Mouse (Mus musculus) heart, postnatal 0 days (tissue): ENCODE measurements around the gene Gon4l. TPM values are rescaled to one million over a fixed set of nuclear protein-coding genes. Genes with fewer than 3 reads are reported as not detected.
"Not testable (repeated sequence)": the region's sequence is repeated elsewhere in the genome, so short reads cannot be mapped to it uniquely, and the experiment has no call there.

Experiments
- ATAC-seq: fragments of 200-750 bp; cut with Nextera tagmentation; 2 replicates; pipeline ENCODE4 v1.8.0; 2017; ENCODE audit warnings: low read depth, moderate number of reproducible peaks, moderate library complexity; ENCODE audit not compliant: insufficient read depth
- DNase-seq: peaks from one replicate; pipeline ENCODE4 v3.0.0-alpha.2; 2016; ENCODE audit warnings: low spot score
- H3K27ac ChIP-seq: fragments of 300-500 bp; sonication (generic); 2 replicates; pipeline ENCODE4 v1.5.1; 2014; ENCODE audit warnings: low read depth, mild to moderate bottlenecking
- H3K27me3 ChIP-seq: fragments of 300-500 bp; sonication (generic); 2 replicates; pipeline ENCODE4 v1.6.1; 2014; ENCODE audit warnings: low read length, mixed read lengths; ENCODE audit not compliant: control insufficient read depth, insufficient read depth
- H3K36me3 ChIP-seq: fragments of 300-500 bp; sonication (generic); replicated peaks from 2 replicates; pipeline ENCODE4 v1.6.1; 2014; ENCODE audit warnings: low read length, mixed read lengths; ENCODE audit not compliant: control insufficient read depth, insufficient read depth
- H3K4me1 ChIP-seq: fragments of 300-500 bp; sonication (generic); 2 replicates; pipeline ENCODE4 v1.6.1; 2014; ENCODE audit warnings: antibody characterized with exemption; ENCODE audit not compliant: control insufficient read depth, insufficient read depth
- H3K4me2 ChIP-seq: fragments of 300-500 bp; sonication (generic); 2 replicates; pipeline ENCODE4 v1.6.1; 2014; ENCODE audit warnings: low read depth, mild to moderate bottlenecking, low read length, moderate library complexity
- H3K4me3 ChIP-seq: fragments of 300-500 bp; sonication (generic); 2 replicates; pipeline ENCODE4 v1.5.1; 2014; ENCODE audit warnings: low read depth, low read length
- H3K9ac ChIP-seq: fragments of 300-500 bp; sonication (generic); replicated peaks from 2 replicates; pipeline ENCODE4 v1.6.1; 2014; ENCODE audit warnings: low read depth, low read length, mixed read lengths
- H3K9me3 ChIP-seq: fragments of 300-500 bp; sonication (generic); replicated peaks from 2 replicates; pipeline ENCODE4 v1.6.1; 2016; ENCODE audit warnings: low read length; ENCODE audit not compliant: control insufficient read depth
- CTCF ChIP-seq: IDR thresholded peaks from 2 replicates; pipeline ENCODE4 v1.5.1; 2016; ENCODE audit warnings: antibody characterized with exemption, control low read depth, low read depth
- EP300 ChIP-seq: IDR thresholded peaks from 2 replicates; pipeline ENCODE4 v1.6.1; 2016; ENCODE audit warnings: antibody characterized with exemption, low read depth
- WGBS: fragments of 180-500 bp; shearing (Covaris S2); extraction: QIAGEN DNeasy Blood & Tissue Kit; methylation state at CpG from one replicate; pipeline ENCODE4 v1.1.7; 2014; 5-methylcytosine and 5-hydroxymethylcytosine counted together
- polyA plus RNA-seq: library from polyadenylated mRNA; unstranded; fragments of >200 nt; fragmentation: Nextera tagmentation; extraction: Ambion mirVana; gene quantifications from 2 replicates; pipeline ENCODE4 v1.2.1, GENCODE M21; 2015
- total RNA-seq: library from RNA; depleted of rRNA; stranded (reverse); fragments of >200 nt; gene quantifications from 2 replicates; pipeline ENCODE4 v1.2.3, GENCODE M21; 2014; ENCODE audit warnings: low replicate concordance

Gon4l gene
- total and polyA plus RNA-seq, 2 experiments from 2014 or later = 3.8 to 16.3 TPM

DNA sequence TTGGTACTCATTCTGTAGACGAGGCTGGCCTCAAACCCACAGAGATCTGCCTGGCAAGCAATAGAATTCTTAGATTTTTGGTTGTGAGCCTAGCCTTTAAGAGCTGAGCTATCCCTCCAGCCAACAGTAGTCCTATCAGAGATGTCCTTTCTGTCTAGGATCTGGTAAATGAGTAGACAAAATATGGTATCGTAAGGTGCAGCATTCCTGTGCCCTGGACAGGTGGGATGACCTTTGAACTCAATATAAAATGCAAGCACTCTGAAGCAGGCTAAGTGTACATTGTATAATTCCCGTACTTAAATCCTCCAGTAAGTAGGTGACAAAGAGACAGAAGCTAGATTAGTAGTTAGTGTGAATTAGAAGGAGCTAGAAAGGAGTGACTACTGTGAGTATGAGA is 27.1 kb downstream of the Gon4l start:
- ATAC-seq (no peak), DNase-seq (no peak)
- 93% methylated on average over 3 of the region's 3 CpGs for WGBS
- no peak for TF ChIP-seq CTCF
- no peak for TF ChIP-seq EP300
- Histone ChIP-seq H3K27me3 (no peaks in the 10 kb centered on the region), H3K27ac (no peak overlapping the region), H3K4me1 (no peaks in the 10 kb centered on the region), H3K4me3 (no peak overlapping the region), H3K4me2 (no peak overlapping the region), H3K9me3 (no peaks in the 10 kb centered on the region), H3K9ac (no peak overlapping the region), H3K36me3 (peaks cover 79% of the 10 kb centered on the region)

DNA sequence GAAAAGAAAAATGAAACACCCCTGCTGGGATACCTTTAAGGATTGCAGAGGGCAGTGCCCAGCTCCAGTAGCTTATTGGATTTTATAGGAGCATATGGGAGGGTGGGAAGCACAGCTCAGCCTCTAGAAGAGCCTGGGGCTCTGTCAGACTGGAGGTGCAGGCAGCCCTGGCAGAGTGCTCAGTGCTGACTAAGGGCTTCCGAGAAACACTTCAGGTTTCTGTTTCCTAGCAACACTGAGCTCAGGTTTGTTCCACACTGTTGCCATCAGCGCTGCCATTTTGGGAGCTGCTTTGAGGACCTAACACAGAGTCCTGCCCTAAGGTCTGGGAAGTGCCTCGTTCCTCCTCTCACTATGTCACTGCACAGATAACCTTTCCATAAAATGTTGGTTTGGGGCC is 31.7 kb downstream of the Gon4l start:
- H3K36me3 ChIP-seq = peaks cover 37% of the 10 kb centered on the region
- not testable (repeated sequence) for H3K4me3 ChIP-seq, H3K27me3 ChIP-seq, DNase-seq, H3K27ac ChIP-seq, H3K9ac ChIP-seq, H3K4me2 ChIP-seq, H3K4me1 ChIP-seq, H3K9me3 ChIP-seq
- WGBS = no CpG with 5 or more reads among the region's 3 CpGs
- peak; percentile 78 for ATAC-seq

DNA sequence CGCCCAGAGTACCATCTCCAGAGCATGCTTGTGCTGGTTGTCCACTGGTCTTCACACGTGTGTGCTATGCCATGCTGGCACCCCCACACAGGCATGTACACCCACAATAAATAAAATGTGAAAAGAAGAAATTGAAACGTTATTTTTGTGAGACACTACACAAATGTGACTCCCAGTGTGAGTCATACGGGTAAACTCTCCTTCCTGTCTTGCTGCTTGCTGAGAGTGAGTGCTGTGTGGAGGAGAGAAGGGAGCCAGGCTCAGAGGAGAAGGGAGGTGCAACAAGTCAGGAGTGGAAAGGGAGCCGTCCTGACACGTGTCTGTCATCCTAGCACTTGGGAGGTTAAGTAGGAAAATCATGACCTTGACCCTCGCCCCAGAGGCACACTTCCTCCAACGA is 32.1 kb downstream of the Gon4l start:
- not testable (repeated sequence) for H3K4me2 ChIP-seq, DNase-seq
- WGBS = no CpG with 5 or more reads among the region's 8 CpGs

DNA sequence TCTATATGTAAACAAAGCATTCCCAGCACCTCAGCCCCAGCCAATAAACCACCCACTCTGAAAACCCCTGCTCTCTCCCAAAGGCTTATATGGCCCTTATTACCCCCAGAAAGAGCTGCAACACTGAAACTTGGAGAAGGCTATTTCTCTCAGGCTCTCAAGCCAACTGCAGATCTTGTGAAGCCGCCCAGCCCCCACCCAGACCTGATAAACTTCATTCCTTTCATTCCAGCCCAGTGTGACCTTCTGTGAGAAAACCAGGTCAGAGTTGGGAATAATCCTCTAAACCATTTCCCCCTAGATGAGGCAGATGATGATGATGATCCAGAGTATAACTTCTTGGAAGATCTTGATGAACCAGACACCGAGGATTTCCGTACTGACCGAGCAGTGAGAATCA is 33.4 kb downstream of the Gon4l start:
- H3K27me3 ChIP-seq, H3K9ac ChIP-seq, H3K9me3 ChIP-seq, H3K4me2 ChIP-seq, DNase-seq, H3K4me1 ChIP-seq, H3K27ac ChIP-seq, H3K4me3 ChIP-seq: not testable (repeated sequence)
- H3K36me3 ChIP-seq = peaks cover 22% of the 10 kb centered on the region
- no CpG with 5 or more reads among the region's 4 CpGs for WGBS
- ATAC-seq = peak; percentile 78

More for the DNA sequence above, 32.1 kb downstream of the Gon4l start:
- ATAC-seq, H3K9ac ChIP-seq, H3K27ac ChIP-seq, H3K27me3 ChIP-seq, H3K9me3 ChIP-seq, H3K4me1 ChIP-seq, H3K4me3 ChIP-seq: not testable (repeated sequence)
- peaks cover 32% of the 10 kb centered on the region for H3K36me3 ChIP-seq

DNA sequence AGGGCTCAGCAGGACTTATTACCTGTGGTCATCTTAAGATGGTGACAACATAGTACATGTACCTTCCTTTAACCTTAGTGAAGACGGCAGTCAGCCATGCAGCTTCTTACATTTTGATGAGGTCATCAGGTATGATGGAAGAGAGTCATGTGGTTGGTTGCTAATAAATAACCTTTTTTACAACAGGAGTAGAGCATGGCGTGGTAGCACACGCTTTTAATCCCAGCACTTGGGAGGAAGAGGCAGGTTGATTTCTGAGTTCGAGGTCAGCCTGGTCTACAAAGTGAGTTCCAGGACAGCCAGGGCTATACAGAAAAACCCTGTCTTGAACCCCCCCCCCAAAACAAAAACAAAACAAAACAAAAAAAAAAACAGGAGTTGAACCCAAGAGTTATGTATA is 47.5 kb downstream of the Gon4l start:
- not testable (repeated sequence) for H3K4me1 ChIP-seq, H3K27me3 ChIP-seq, H3K9me3 ChIP-seq, H3K9ac ChIP-seq, H3K27ac ChIP-seq, H3K36me3 ChIP-seq, H3K4me2 ChIP-seq, ATAC-seq, DNase-seq, H3K4me3 ChIP-seq
- WGBS = 94% methylated on average over 4 of the region's 4 CpGs

DNA sequence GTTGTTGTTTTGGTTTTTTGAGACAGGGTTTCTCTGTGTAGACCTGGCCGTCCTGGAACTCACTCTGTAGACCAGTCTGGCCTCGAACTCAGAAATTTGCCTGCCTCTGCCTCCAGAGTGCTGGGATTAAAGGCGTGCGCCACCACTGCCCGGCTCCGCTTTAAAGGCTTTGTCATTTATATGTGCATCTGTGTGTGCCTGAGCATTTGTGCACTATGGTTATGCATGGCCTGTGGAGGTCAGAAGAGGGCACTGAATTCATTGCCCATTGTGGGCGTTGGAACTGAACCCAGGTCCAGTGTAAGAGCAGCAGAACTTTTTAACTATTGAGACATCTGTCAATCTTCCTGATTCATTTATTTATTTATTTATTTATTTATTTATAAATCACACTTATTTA is 58.0 kb downstream of the Gon4l start:
- WGBS = 93% methylated on average over 7 of the region's 7 CpGs
- H3K4me1 ChIP-seq, H3K9ac ChIP-seq, H3K4me2 ChIP-seq, DNase-seq, ATAC-seq, H3K4me3 ChIP-seq, H3K27ac ChIP-seq, H3K9me3 ChIP-seq, H3K27me3 ChIP-seq: not testable (repeated sequence)
- peaks cover 13% of the 10 kb centered on the region for H3K36me3 ChIP-seq
